In the genomic region with DNA sequence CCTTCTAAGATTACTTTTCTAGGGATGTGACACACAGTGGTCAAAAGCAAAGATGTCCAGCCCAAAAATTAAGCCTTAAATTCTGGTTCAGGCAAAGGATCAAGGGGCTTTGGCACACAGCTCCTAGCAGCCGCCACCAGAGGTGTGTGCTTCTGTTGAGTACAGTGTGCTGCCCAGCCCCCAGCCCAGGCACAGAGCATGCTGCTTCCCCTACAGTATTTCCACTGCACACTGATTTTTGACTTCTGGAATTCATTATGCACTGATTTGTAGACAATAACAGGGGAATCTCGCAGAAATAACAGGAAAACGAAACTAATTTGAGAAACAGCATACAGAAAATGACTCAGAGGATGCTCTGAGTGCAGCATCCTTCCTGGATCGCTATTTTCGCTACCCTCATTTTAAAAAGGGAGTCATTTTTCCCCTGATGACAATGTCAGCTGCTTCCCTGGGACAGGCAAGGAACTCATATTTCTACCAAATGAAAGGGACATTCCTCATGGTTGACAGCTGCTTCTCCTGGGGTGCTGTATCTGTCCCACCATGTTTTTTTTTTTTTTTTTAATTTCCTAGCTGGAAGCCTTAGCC, we compare ENCODE assay signal across 20 mouse cellular contexts. TPM values are rescaled to one million over a fixed set of nuclear protein-coding genes. Genes with fewer than 3 reads are reported as not detected.
DNase-seq lines count a peak whose midpoint lies in the region; ATAC-seq and TF ChIP-seq lines count a peak whose summit lies in the region.
"Had no signal": no experiment of that assay in that cellular context is flagged by ENCODE, and none has a peak within 500 bp of the region (broad histone marks: within the 10 kb centered on the region; RNA-seq: fewer than 3 reads in every experiment).

No protein-coding gene starts in this region.

- H3K4me1 ChIP-seq in midbrain, embryonic 11.5 days (ENCODE audit: control insufficient read depth, insufficient read depth, low read length), result no peaks in the 10 kb centered on the region
- no peaks in the 10 kb centered on the region for H3K4me1 ChIP-seq in midbrain, postnatal 0 days (ENCODE audit: insufficient read depth, low read length)
- H3K4me1 ChIP-seq in thymus, adult 2 months (replicated peaks; ENCODE audit: control insufficient read depth, insufficient read depth, low read length), result no peaks in the 10 kb centered on the region

- no peak for ATAC-seq in midbrain, embryonic 11.5 days (ENCODE audit: low FRiP score)
- ATAC-seq in midbrain, postnatal 0 days (ENCODE audit: low FRiP score), result no peak

- no peak for TF ChIP-seq POLR2A in thymus, adult 2 months (IDR thresholded peaks at IDR 0.05; ENCODE audit: control insufficient read depth, extremely low read depth, insufficient read depth, low read length, poor library complexity)

- WGBS in midbrain, embryonic 11.5 days, result 82% methylated on average over 5 of the region's 5 CpGs
- 75% methylated on average over 5 of the region's 5 CpGs for WGBS in midbrain, postnatal 0 days
- 82% methylated on average over 5 of the region's 5 CpGs for WGBS in thymus, adult 2 months

- H3K27me3 ChIP-seq in midbrain, embryonic 11.5 days (ENCODE audit: control insufficient read depth, insufficient read depth, low read length), result no peaks in the 10 kb centered on the region
- no peaks in the 10 kb centered on the region for H3K27me3 ChIP-seq in midbrain, postnatal 0 days (ENCODE audit: insufficient read depth, low read length)
- no peaks in the 10 kb centered on the region for H3K27me3 ChIP-seq in thymus, adult 2 months (ENCODE audit: control insufficient read depth, insufficient read depth, low read length)
- H3K27me3 ChIP-seq: heart, embryonic 13.5 days had no signal

- H3K9me3 ChIP-seq in midbrain, embryonic 11.5 days (ENCODE audit: control insufficient read depth, low read length), result no peaks in the 10 kb centered on the region
- no peaks in the 10 kb centered on the region for H3K9me3 ChIP-seq in midbrain, postnatal 0 days (ENCODE audit: low read length)
- H3K9me3 ChIP-seq: heart, embryonic 13.5 days; hindbrain, embryonic 10.5 days had no signal

- no peaks in the 10 kb centered on the region for H3K36me3 ChIP-seq in midbrain, embryonic 11.5 days (ENCODE audit: control insufficient read depth, insufficient read depth, low read length)
- no peaks in the 10 kb centered on the region for H3K36me3 ChIP-seq in midbrain, postnatal 0 days (ENCODE audit: insufficient read depth, low read length)
- no peaks in the 10 kb centered on the region for H3K36me3 ChIP-seq in thymus, adult 2 months (ENCODE audit: control insufficient read depth, insufficient read depth, low read length)
- H3K36me3 ChIP-seq: heart, embryonic 13.5 days; hindbrain, embryonic 10.5 days had no signal

- H3K4me2 ChIP-seq in midbrain, embryonic 11.5 days, result no peak overlapping the region
- H3K4me2 ChIP-seq in midbrain, postnatal 0 days (ENCODE audit: low read depth, low read length, poor library complexity, severe bottlenecking), result no peak overlapping the region
- H3K4me2 ChIP-seq: heart, embryonic 13.5 days had no signal

- no peak overlapping the region for H3K27ac ChIP-seq in midbrain, embryonic 11.5 days (ENCODE audit: low read depth, low read length)
- H3K27ac ChIP-seq in midbrain, postnatal 0 days (ENCODE audit: low read depth, low read length), result no peak overlapping the region
- no peak overlapping the region for H3K27ac ChIP-seq in thymus, adult 2 months (ENCODE audit: control insufficient read depth, insufficient read depth, low read length)
- H3K27ac ChIP-seq: heart, embryonic 13.5 days; hindbrain, embryonic 10.5 days; layer of hippocampus, adult 2 months; left cerebral cortex, adult 2 months; macrophage had no signal

- H3K4me3 ChIP-seq in midbrain, embryonic 11.5 days (ENCODE audit: low read depth, low read length), result no peak overlapping the region
- H3K4me3 ChIP-seq in midbrain, postnatal 0 days (ENCODE audit: low read depth, low read length), result no peak overlapping the region
- H3K4me3 ChIP-seq in thymus, adult 2 months (ENCODE audit: control insufficient read depth, insufficient read depth, low read length), result no peak overlapping the region
- H3K4me3 ChIP-seq: heart, embryonic 13.5 days; hindbrain, embryonic 10.5 days; layer of hippocampus, adult 2 months; left cerebral cortex, adult 2 months had no signal

- H3K9ac ChIP-seq in midbrain, embryonic 11.5 days (ENCODE audit: low read length), result no peak overlapping the region
- H3K9ac ChIP-seq in midbrain, postnatal 0 days (replicated peaks; ENCODE audit: low read length, poor library complexity, severe bottlenecking), result no peak overlapping the region
- H3K9ac ChIP-seq: heart, embryonic 13.5 days had no signal

- peak; percentile 52 for DNase-seq in embryo, embryonic 11 days
- DNase-seq in embryo, embryonic 10 days (ENCODE audit: low spot score), result no peak
- peak; percentile 75 for DNase-seq in midbrain, embryonic 11.5 days (ENCODE audit: low spot score, missing footprints)
- DNase-seq in midbrain, postnatal 0 days (ENCODE audit: low spot score), result no peak
- peak; percentile 63 for DNase-seq in kidney, postnatal 14 days
- DNase-seq in right cerebral cortex, postnatal 10 days (ENCODE audit: low spot score in 2 of 2), result no peak
- no peak for DNase-seq in thymus, adult 2 months
- no peak for DNase-seq in yolk sac, embryonic 10.5 days (ENCODE audit: low spot score)
- DNase-seq: cerebellum, adult 11-12 months; gastrocnemius, postnatal 10 days; liver; lung, adult 2 months; midbrain, embryonic 14.5 days had no signal

- no peak for TF ChIP-seq CTCF in midbrain, postnatal 0 days (IDR thresholded peaks at IDR 0.05)
- TF ChIP-seq CTCF in thymus, adult 2 months (IDR thresholded peaks at IDR 0.05; ENCODE audit: borderline replicate concordance, control insufficient read depth, extremely low read depth, insufficient read depth, low read length, poor library complexity), result no peak

RNA-seq across cellular contexts. Expression of gene Cpvl, which starts 14.5 kb away (rescaled TPM):
- polyA plus RNA-seq in midbrain, embryonic 11.5 days (2014; fragmentation: Nextera tagmentation; extraction: Ambion mirVana), result 0.11 TPM in 1 of 2 replicates, not detected in the other
- total RNA-seq in midbrain, postnatal 0 days (2014; rRNA removed), result not detected in 2 replicates
- 0.10 TPM in 1 of 2 replicates, not detected in the other for polyA plus RNA-seq in midbrain, postnatal 0 days (2015; fragmentation: Nextera tagmentation; extraction: Ambion mirVana)
- polyA plus RNA-seq in thymus, adult 2 months (2012; rRNA removed), result not detected in 2 replicates
- total RNA-seq: gastrocnemius, postnatal 10 days; layer of hippocampus, adult 2 months; left cerebral cortex, adult 2 months had no signal
- polyA plus RNA-seq: heart, embryonic 13.5 days; intestine, embryonic 14.5 days; lung, adult 2 months; macrophage; stomach, embryonic 14.5 days had no signal

Comparison
In these comparisons a context has a peak if more than half of its experiments do, and no peak if none do; other contexts are left out.
1. DNase-seq: peak in embryo, embryonic 11 days (single experiment), midbrain, embryonic 11.5 days (single experiment) and kidney, postnatal 14 days (single experiment); none in embryo, embryonic 10 days (single experiment), midbrain, postnatal 0 days (single experiment), right cerebral cortex, postnatal 10 days (0 of 2), thymus, adult 2 months (single experiment) and yolk sac, embryonic 10.5 days (single experiment).